Mouse (Mus musculus) heart, adult 2 months (tissue): ENCODE measurements around the gene Crb3. TPM values are rescaled to one million over a fixed set of nuclear protein-coding genes. Genes with fewer than 3 reads are reported as not detected.

Experiments
- DNase-seq, 2 experiments: peaks; one replicate each; pipeline ENCODE4 v3.0.0; 2021
- H3K27ac ChIP-seq: fragments of 200-600 bp; 2 replicates; pipeline ENCODE4 v1.8.1; 2022
- H3K27me3 ChIP-seq: fragments of 200-500 bp; 2 replicates; pipeline ENCODE4 v1.6.1; 2012; ENCODE audit warnings: mild to moderate bottlenecking, low read length, inconsistent platforms, mixed read lengths; ENCODE audit not compliant: control insufficient read depth, insufficient read depth
- H3K36me3 ChIP-seq: fragments of 200-500 bp; 2 replicates; pipeline ENCODE4 v1.6.1; 2012; ENCODE audit warnings: low read length, inconsistent platforms; ENCODE audit not compliant: control insufficient read depth, insufficient read depth
- H3K4me1 ChIP-seq: fragments of 200-500 bp; 2 replicates; pipeline ENCODE4 v1.6.1; 2011; ENCODE audit warnings: low read length; ENCODE audit not compliant: control insufficient read depth, insufficient read depth
- H3K4me3 ChIP-seq: fragments of 200-600 bp; 2 replicates; pipeline ENCODE4 v1.8.1; 2022
- H3K79me2 ChIP-seq: fragments of 200-500 bp; replicated peaks from 2 replicates; pipeline ENCODE4 v1.6.1; 2012; ENCODE audit warnings: mild to moderate bottlenecking, inconsistent platforms, low read length, moderate library complexity, mixed read lengths; ENCODE audit not compliant: control insufficient read depth, insufficient read depth
- H3K9ac ChIP-seq: fragments of 200-500 bp; 2 replicates; pipeline ENCODE4 v1.6.1; 2012; ENCODE audit warnings: low read depth, mild to moderate bottlenecking, control low read depth, inconsistent platforms, low read length, mixed read lengths
- CTCF ChIP-seq: fragments of 200-600 bp; IDR thresholded peaks from 2 replicates; pipeline ENCODE4 v1.8.1; 2022; ENCODE audit warnings: antibody characterized with exemption, mild to moderate bottlenecking, moderate library complexity
- EP300 ChIP-seq: fragments of 200-500 bp; IDR thresholded peaks from 2 replicates; pipeline ENCODE4 v1.6.1; 2011; ENCODE audit warnings: low read depth, low read length, control low read depth; ENCODE audit not compliant: insufficient read depth
- POLR2A ChIP-seq: fragments of 200-500 bp; IDR thresholded peaks from 2 replicates; pipeline ENCODE4 v1.6.1; 2011; ENCODE audit warnings: mild to moderate bottlenecking, low read depth, low read length, control low read depth; ENCODE audit not compliant: insufficient read depth
- WGBS: fragments of 180-500 bp; shearing (Covaris S2); methylation state at CpG from one replicate; pipeline ENCODE4 v1.1.7; 2018; 5-methylcytosine and 5-hydroxymethylcytosine counted together
- intact Hi-C: fragments of 180-260 bp; cut with DNase I; formaldehyde crosslinking; loops from one replicate; pipeline ENCODE4 v1.15.1; 2025
- polyA plus RNA-seq: library from polyadenylated mRNA; depleted of rRNA; stranded (reverse); fragments of >200 nt; gene quantifications from 2 replicates; pipeline ENCODE4 v1.2.3, GENCODE M21; 2012
- total RNA-seq, 2 experiments: library from RNA; stranded (reverse); gene quantifications; 2 replicates each; pipeline ENCODE4 v1.2.3; 2021

The Crb3 gene
- total and polyA plus RNA-seq, 3 experiments: 1.2 TPM; not detected in 2

DNA sequence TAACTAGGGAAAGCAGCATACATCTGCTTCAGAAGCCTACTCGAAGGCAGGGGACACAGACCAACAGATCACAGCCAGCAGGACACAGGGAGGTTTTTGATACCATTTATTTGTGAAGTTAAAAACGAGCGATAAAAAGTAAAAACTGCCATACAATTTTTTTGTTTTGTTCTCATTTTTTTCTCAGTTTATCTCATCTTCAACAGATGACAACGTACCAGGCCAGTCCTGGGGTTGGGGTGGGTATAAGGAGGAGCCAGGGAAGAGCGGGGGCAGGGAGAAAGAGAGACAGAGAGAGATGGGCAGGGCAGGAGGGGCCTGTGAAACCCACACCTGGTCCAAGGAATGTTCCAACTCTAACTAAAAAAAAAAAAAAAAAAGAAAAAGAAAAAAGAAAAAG is 37.9 kb upstream of the Crb3 start:
- no peak for DNase-seq
- no peak for TF ChIP-seq CTCF
- TF ChIP-seq EP300: no peak
- no peak for TF ChIP-seq POLR2A
- H3K27ac ChIP-seq: no peak overlapping the region
- H3K9ac ChIP-seq: no peak overlapping the region
- H3K27me3 ChIP-seq: no peaks in the 10 kb centered on the region
- WGBS: 87% methylated on average over 5 of the region's 5 CpGs
- H3K4me1 ChIP-seq: no peaks in the 10 kb centered on the region
- no peaks in the 10 kb centered on the region for H3K36me3 ChIP-seq
- intact Hi-C loops: no loop called here
- H3K79me2 ChIP-seq: no peaks in the 10 kb centered on the region
- H3K4me3 ChIP-seq: no peak overlapping the region

- Histone ChIP-seq H3K27me3 (no peaks in the 10 kb centered on the region), H3K36me3 (no peaks in the 10 kb centered on the region), H3K9ac (no peak overlapping the region), H3K4me1 (peaks cover 4% of the 10 kb centered on the region; the same call in 1 of the 2 replicates), H3K27ac (no peak overlapping the region), H3K79me2 (peaks cover 2% of the 10 kb centered on the region), H3K4me3 (no peak overlapping the region)
- intact Hi-C loops: no loop called here
- no peak for TF ChIP-seq POLR2A
- no peak for TF ChIP-seq EP300
- no peak for TF ChIP-seq CTCF
- DNase-seq: no peak
- 85% methylated on average over 4 of the region's 4 CpGs for WGBS
Observed at GRCm38 (mm10) chr17:57027471-57027870, 31.4 kb upstream of the Crb3 start.

DNA sequence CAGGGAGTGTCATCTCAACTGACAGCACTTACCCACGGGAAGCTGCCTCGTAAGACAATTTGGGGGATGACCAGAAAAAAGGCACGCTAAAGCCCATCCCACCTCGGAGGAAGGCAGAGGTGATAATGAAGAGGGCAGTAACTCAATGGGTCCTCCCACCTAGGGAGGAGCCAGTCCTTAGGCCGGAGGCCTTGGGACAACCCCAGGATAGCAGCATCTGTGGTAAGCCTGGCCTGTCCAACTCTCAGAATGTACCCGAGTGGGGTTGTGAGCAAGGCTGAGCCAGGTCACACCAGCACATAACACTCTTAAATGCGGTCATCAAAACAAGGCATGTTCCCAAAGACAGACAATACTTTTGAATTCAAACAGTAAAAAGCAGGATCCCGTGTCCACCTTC is 29.2 kb upstream of the Crb3 start:
- TF ChIP-seq CTCF (no peak), POLR2A (no peak), EP300 (no peak)
- peaks cover 2% of the 10 kb centered on the region for H3K79me2 ChIP-seq
- H3K9ac ChIP-seq: 0 out of 2 replicates have a peak overlapping the region, but pooled peaks have one; percentile 2
- 20% methylated on average over 8 of the region's 8 CpGs for WGBS
- peaks cover 4% of the 10 kb centered on the region; the same call in 1 of the 2 replicates for H3K4me1 ChIP-seq
- no peaks in the 10 kb centered on the region for H3K36me3 ChIP-seq
- DNase-seq: peak in 1 of 2 experiments; percentile 20
- no peaks in the 10 kb centered on the region for H3K27me3 ChIP-seq
- H3K27ac ChIP-seq: no peak overlapping the region
- intact Hi-C loops: loop anchor here (2.0 kb wide), 1 partner anchor 39 kb away; the partner anchor contains the start of gene Clpp
- peak overlapping the region; percentile 59; the same call in 1 of the 2 replicates for H3K4me3 ChIP-seq

- Histone ChIP-seq H3K9ac (peak within 1 kb of the TSS; percentile 90), H3K36me3 (no peaks in the 10 kb centered on the region), H3K4me1 (peaks cover 4% of the 10 kb centered on the region; the same call in 1 of the 2 replicates), H3K4me3 (peak within 1 kb of the TSS; percentile 59), H3K79me2 (peaks cover 2% of the 10 kb centered on the region), H3K27ac (peak within 1 kb of the TSS; percentile 84), H3K27me3 (no peaks in the 10 kb centered on the region)
- TF ChIP-seq CTCF (no peak), POLR2A (peak; percentile 63; the same call in 1 of the 2 replicates)
- intact Hi-C loops: loop anchor here (1.0 to 2.0 kb wide), 2 partner anchors 20 to 40 kb away; partner anchors contain the start of genes Clpp, Gm17949 and Gtf2f1
- under 1% methylated on average over 89 of the region's 99 CpGs for WGBS
- no peak for DNase-seq
Observed at GRCm38 (mm10) chr17:57030931-57031660, 27.8 kb upstream of the Crb3 start, which contains the start of gene Khsrp. TSS of gene Khsrp (minus strand) at chr17:57031522.

DNA sequence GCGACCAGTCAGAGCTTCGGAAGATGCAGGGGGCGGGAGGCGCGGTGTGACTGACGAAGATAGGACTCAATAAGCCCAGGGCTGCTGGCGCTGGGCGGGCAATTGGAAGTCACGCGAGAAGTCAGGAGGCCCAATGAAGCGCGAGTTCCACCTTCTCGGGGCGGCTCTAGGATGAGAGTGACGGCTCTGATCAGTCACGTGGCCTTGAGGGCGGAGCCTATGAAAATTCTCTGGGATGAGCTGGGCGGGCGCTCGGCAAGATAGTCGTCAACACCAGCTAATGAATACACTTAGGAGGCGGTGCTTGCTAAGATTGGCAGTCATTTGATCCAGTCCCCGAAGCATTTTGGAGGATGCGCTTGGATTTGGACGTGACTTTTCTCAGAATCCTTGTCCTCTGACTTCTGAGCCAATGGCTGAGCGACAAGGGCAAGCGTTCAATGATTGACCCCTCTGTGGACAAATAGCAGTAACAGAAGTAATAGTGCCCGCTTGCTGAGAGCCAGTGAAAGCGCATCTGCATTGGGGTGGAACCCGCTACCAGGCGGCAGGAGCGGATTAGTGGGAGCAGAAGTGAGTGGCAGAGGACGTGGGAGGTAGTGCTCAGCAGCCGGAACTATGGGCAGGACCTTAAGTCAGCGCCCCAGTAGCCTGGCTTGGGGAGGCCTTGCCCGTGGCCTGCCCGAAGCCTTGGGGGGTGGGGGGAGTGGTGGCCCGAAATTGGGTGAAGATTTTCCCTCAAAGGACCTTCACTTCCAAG is 27.1 kb upstream of the Crb3 start:
- TF ChIP-seq CTCF (peak; percentile 24), POLR2A (peak; percentile 95), EP300 (peak; percentile 66; the same call in 1 of the 2 replicates)
- DNase-seq: peak; percentile 98 to 100
- peaks cover 4% of the 10 kb centered on the region; the same call in 1 of the 2 replicates for H3K4me1 ChIP-seq
- peak overlapping the region; percentile 54 for H3K9ac ChIP-seq
- peak overlapping the region; percentile 50 for H3K4me3 ChIP-seq
- no peaks in the 10 kb centered on the region for H3K27me3 ChIP-seq
- WGBS: under 1% methylated on average over 38 of the region's 38 CpGs
- H3K27ac ChIP-seq: peak overlapping the region; percentile 84
- H3K79me2 ChIP-seq: peaks cover 2% of the 10 kb centered on the region
- intact Hi-C loops: loop anchor here (1.0 to 2.0 kb wide), 3 partner anchors 21 to 41 kb away; partner anchors contain the start of genes Clpp, Gm17949 and Gtf2f1
- H3K36me3 ChIP-seq: no peaks in the 10 kb centered on the region
